Mouse (Mus musculus) stomach, embryonic 15.5 days (tissue): ENCODE results near the gene Gpr45. TPM values are rescaled to one million over a fixed set of nuclear protein-coding genes. Genes with fewer than 3 reads are reported as not detected.
"Not testable (repeated sequence)": the region's sequence is repeated elsewhere in the genome, so short reads cannot be mapped to it uniquely, and the experiment has no call there.

Source experiments
- ATAC-seq: fragments of 200-750 bp; cut with Nextera tagmentation; 2 replicates; pipeline ENCODE4 v1.8.0; 2017; ENCODE audit warnings: low read depth, moderate number of reproducible peaks, moderate TSS enrichment; ENCODE audit not compliant: insufficient read depth, low FRiP score
- H3K27ac ChIP-seq: fragments of 300-500 bp; sonication (generic); 2 replicates; pipeline ENCODE4 v1.5.1; 2015; ENCODE audit warnings: mild to moderate bottlenecking, inconsistent platforms
- H3K27me3 ChIP-seq: fragments of 300-500 bp; sonication (generic); replicated peaks from 2 replicates; pipeline ENCODE4 v1.6.1; 2015; ENCODE audit warnings: inconsistent platforms
- H3K36me3 ChIP-seq: fragments of 300-500 bp; sonication (generic); 2 replicates; pipeline ENCODE4 v1.6.1; 2015; ENCODE audit warnings: inconsistent platforms
- H3K4me1 ChIP-seq: fragments of 300-500 bp; sonication (generic); 2 replicates; pipeline ENCODE4 v1.6.1; 2015; ENCODE audit warnings: inconsistent platforms
- H3K4me2 ChIP-seq: fragments of 300-500 bp; sonication (generic); 2 replicates; pipeline ENCODE4 v1.6.1; 2015; ENCODE audit warnings: mild to moderate bottlenecking, inconsistent platforms
- H3K4me3 ChIP-seq: fragments of 300-500 bp; sonication (generic); replicated peaks from 2 replicates; pipeline ENCODE4 v1.5.1; 2015; ENCODE audit warnings: inconsistent platforms
- H3K9ac ChIP-seq: fragments of 300-500 bp; sonication (generic); 2 replicates; pipeline ENCODE4 v1.6.1; 2015; ENCODE audit warnings: inconsistent platforms
- H3K9me3 ChIP-seq: fragments of 300-500 bp; sonication (generic); 2 replicates; pipeline ENCODE4 v1.6.1; 2016; ENCODE audit warnings: inconsistent platforms
- WGBS: fragments of 180-500 bp; shearing (Covaris S2); methylation state at CpG from one replicate; pipeline ENCODE4 v1.1.7; 2015; 5-methylcytosine and 5-hydroxymethylcytosine counted together
- polyA plus RNA-seq: library from polyadenylated mRNA; unstranded; fragments of >200 nt; fragmentation: Nextera tagmentation; extraction: Ambion mirVana; gene quantifications from 2 replicates; pipeline ENCODE4 v1.2.1, GENCODE M21; 2015

The Gpr45 gene
- polyA plus RNA-seq, 1 experiment from 2014 or later: 5.0 TPM

- H3K36me3 ChIP-seq: no peaks in the 10 kb centered on the region
- no peaks in the 10 kb centered on the region for H3K9me3 ChIP-seq
- no peaks in the 10 kb centered on the region for H3K27me3 ChIP-seq
- no peak for ATAC-seq
- no peak overlapping the region for H3K27ac ChIP-seq
- WGBS: 45% methylated on average over 8 of the region's 8 CpGs
- no peak overlapping the region for H3K4me3 ChIP-seq
- H3K4me2 ChIP-seq: no peak overlapping the region
- H3K4me1 ChIP-seq: no peaks in the 10 kb centered on the region
- no peak overlapping the region for H3K9ac ChIP-seq
These were observed 30.6 kb downstream of the Gpr45 start for GRCm38 (mm10) chr1:42983082-42983771.

DNA sequence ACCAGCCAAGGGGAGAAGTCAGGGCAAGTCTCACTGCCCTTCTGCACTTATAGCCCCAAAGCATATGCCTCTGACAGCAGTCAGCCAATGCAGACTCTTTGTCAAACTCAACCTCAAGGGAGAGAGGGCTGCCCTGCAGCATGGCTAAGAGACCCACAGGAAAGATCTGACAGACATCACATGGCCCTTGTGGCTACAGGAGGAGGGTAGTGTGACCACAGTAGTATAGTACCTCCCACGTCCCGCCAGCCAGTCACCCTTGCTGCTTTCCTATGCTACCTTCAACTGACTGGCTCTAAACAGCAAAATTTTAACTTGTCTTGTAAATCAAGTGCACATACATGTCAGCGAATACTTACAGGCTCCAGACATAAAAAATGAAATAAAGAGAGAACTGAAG lies 31.4 kb downstream of the Gpr45 start:
- Histone ChIP-seq H3K4me3 (no peak overlapping the region), H3K27ac (no peak overlapping the region), H3K27me3 (no peaks in the 10 kb centered on the region), H3K9ac (no peak overlapping the region), H3K9me3 (no peaks in the 10 kb centered on the region), H3K36me3 (no peaks in the 10 kb centered on the region), H3K4me2 (no peak overlapping the region), H3K4me1 (no peaks in the 10 kb centered on the region)
- no peak for ATAC-seq
- WGBS: 84% methylated on average over 3 of the region's 3 CpGs

GRCm38 (mm10) chr1:42988996-42989395 lies 36.3 kb downstream of the Gpr45 start:
- Histone ChIP-seq H3K27ac (no peak overlapping the region), H3K36me3 (no peaks in the 10 kb centered on the region), H3K9me3 (no peaks in the 10 kb centered on the region), H3K9ac (no peak overlapping the region), H3K4me3 (no peak overlapping the region), H3K27me3 (no peaks in the 10 kb centered on the region), H3K4me2 (no peak overlapping the region), H3K4me1 (no peaks in the 10 kb centered on the region)
- 84% methylated on average over 2 of the region's 2 CpGs for WGBS
- ATAC-seq: no peak

- Histone ChIP-seq H3K36me3 (no peaks in the 10 kb centered on the region), H3K27me3 (no peaks in the 10 kb centered on the region), H3K27ac (no peak overlapping the region), H3K4me3 (no peak overlapping the region), H3K9ac (no peak overlapping the region), H3K4me2 (no peak overlapping the region), H3K4me1 (no peaks in the 10 kb centered on the region), H3K9me3 (no peaks in the 10 kb centered on the region)
- ATAC-seq: no peak
- 60% methylated on average over 13 of the region's 13 CpGs for WGBS
These were observed 53.4 kb downstream of the Gpr45 start for GRCm38 (mm10) chr1:43006051-43006514.

GRCm38 (mm10) chr1:43006524-43006923 lies 53.9 kb downstream of the Gpr45 start:
- Histone ChIP-seq H3K27ac (no peak overlapping the region), H3K36me3 (no peaks in the 10 kb centered on the region)
- no peak for ATAC-seq

DNA sequence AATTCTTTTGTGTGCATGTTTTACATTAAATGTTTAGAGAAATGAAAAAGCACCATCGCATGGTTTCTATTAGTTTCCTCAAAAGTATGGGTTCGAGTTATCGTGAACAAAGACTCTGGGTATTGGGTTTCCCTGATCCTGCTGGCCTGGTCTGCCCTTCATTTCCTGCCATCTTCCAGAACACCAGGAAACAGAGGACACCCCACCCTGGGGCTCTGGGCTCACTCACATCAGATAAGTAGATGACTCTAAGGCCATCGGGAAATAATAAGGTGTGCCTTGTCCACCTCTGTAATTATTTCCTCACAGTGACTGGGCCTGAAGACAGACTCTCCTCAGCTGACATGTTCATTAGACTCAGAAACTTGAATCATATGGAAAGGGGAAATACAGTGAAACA lies 57.8 kb downstream of the Gpr45 start:
- 91% methylated on average over 4 of the region's 4 CpGs for WGBS
- no peak for ATAC-seq
- no peak overlapping the region for H3K4me3 ChIP-seq

More at GRCm38 (mm10) chr1:43006524-43006923, 53.9 kb downstream of the Gpr45 start:
- WGBS: 70% methylated on average over 4 of the region's 4 CpGs
- no peak overlapping the region for H3K4me3 ChIP-seq
- no peak overlapping the region for H3K4me2 ChIP-seq
- H3K27me3 ChIP-seq: no peaks in the 10 kb centered on the region
- no peaks in the 10 kb centered on the region for H3K9me3 ChIP-seq
- H3K4me1 ChIP-seq: no peaks in the 10 kb centered on the region
- H3K9ac ChIP-seq: no peak overlapping the region

DNA sequence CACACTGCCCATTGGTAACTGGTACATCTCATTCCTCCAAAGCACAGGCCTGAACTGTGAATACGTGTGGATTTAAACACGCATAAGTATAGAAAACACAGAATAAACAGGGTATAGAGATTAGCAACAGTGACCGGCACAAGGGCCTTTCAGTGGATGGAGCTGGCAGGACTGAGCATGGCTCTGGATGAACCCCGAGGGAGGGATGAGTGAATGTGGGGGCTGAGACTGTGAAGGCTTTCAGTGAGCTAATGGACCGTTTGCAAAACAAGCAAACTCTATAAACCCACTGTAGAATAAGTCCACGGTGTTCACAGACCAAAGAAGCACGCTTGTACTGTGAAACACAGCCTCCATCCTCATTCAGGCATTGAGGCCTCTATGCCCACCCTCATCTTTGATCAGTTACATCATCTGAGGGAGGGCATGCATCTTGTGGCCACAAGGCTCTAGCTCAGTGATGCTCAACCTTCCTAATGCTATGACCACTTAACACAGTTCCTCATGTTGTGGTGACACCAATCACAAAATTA lies 62.5 kb downstream of the Gpr45 start:
- not testable (repeated sequence) for H3K4me1 ChIP-seq, H3K9ac ChIP-seq, H3K9me3 ChIP-seq, H3K4me3 ChIP-seq, H3K27ac ChIP-seq, ATAC-seq, H3K27me3 ChIP-seq, H3K36me3 ChIP-seq, H3K4me2 ChIP-seq
- 80% methylated on average over 7 of the region's 7 CpGs for WGBS

More for the DNA sequence above, 57.8 kb downstream of the Gpr45 start:
- Histone ChIP-seq H3K9ac (no peak overlapping the region), H3K4me2 (no peak overlapping the region), H3K9me3 (no peaks in the 10 kb centered on the region), H3K4me1 (no peaks in the 10 kb centered on the region), H3K27ac (no peak overlapping the region), H3K27me3 (no peaks in the 10 kb centered on the region), H3K36me3 (no peaks in the 10 kb centered on the region)

GRCm38 (mm10) chr1:43036014-43036413 lies 83.3 kb downstream of the Gpr45 start:
- H3K9me3 ChIP-seq: no peaks in the 10 kb centered on the region
- no peak overlapping the region for H3K27ac ChIP-seq
- H3K4me2 ChIP-seq: no peak overlapping the region
- no peak overlapping the region for H3K4me3 ChIP-seq
- 86% methylated on average over 7 of the region's 7 CpGs for WGBS
- H3K27me3 ChIP-seq: no peaks in the 10 kb centered on the region
- no peaks in the 10 kb centered on the region for H3K4me1 ChIP-seq
- no peaks in the 10 kb centered on the region for H3K36me3 ChIP-seq
- H3K9ac ChIP-seq: no peak overlapping the region
- ATAC-seq: no peak

- Histone ChIP-seq H3K4me1 (no peaks in the 10 kb centered on the region), H3K9me3 (no peaks in the 10 kb centered on the region), H3K4me3 (no peak overlapping the region), H3K27ac (no peak overlapping the region), H3K9ac (no peak overlapping the region), H3K27me3 (no peaks in the 10 kb centered on the region), H3K4me2 (no peak overlapping the region), H3K36me3 (no peaks in the 10 kb centered on the region)
- no peak for ATAC-seq
- 40% methylated on average over 6 of the region's 6 CpGs for WGBS
These were observed 89.6 kb downstream of the Gpr45 start for GRCm38 (mm10) chr1:43042271-43042670.

- H3K36me3 ChIP-seq: no peaks in the 10 kb centered on the region
- no peaks in the 10 kb centered on the region for H3K4me1 ChIP-seq
- no peak overlapping the region for H3K4me3 ChIP-seq
- no peaks in the 10 kb centered on the region for H3K27me3 ChIP-seq
- WGBS: 76% methylated on average over 14 of the region's 14 CpGs
- H3K27ac ChIP-seq: no peak overlapping the region
- no peak overlapping the region for H3K9ac ChIP-seq
- H3K9me3 ChIP-seq: no peaks in the 10 kb centered on the region
- H3K4me2 ChIP-seq: no peak overlapping the region
- no peak for ATAC-seq
These were observed 92.7 kb downstream of the Gpr45 start for GRCm38 (mm10) chr1:43045204-43045982.

GRCm38 (mm10) chr1:43046990-43047389 lies 94.3 kb downstream of the Gpr45 start:
- Histone ChIP-seq H3K4me3 (no peak overlapping the region), H3K36me3 (peaks cover 4% of the 10 kb centered on the region), H3K9me3 (no peaks in the 10 kb centered on the region), H3K27me3 (no peaks in the 10 kb centered on the region), H3K9ac (no peak overlapping the region), H3K4me1 (no peaks in the 10 kb centered on the region), H3K4me2 (no peak overlapping the region), H3K27ac (no peak overlapping the region)
- ATAC-seq: no peak
- WGBS: 66% methylated on average over 2 of the region's 2 CpGs

DNA sequence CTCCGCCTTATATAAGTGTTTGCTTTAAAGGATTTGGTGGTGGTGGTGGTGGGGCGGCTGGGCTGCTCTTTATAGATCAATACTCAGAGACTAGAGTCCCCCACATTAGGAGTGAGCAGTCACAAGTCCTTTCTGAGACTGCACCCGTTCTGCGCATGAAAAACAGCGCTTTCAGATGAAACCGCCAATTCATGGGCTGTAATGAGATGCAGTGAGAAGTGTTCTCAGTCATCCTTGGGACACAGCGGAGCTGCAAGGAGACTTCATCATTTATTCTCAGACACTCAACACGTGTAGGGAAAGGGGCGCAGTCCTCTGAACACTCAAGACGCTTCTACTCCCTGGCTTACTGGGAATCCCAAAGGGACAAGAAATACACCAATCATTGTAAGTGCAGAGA lies 95.1 kb downstream of the Gpr45 start:
- Histone ChIP-seq H3K27ac (no peak overlapping the region), H3K9me3 (no peaks in the 10 kb centered on the region), H3K36me3 (peaks cover 4% of the 10 kb centered on the region), H3K4me1 (no peaks in the 10 kb centered on the region), H3K9ac (no peak overlapping the region), H3K27me3 (no peaks in the 10 kb centered on the region), H3K4me3 (no peak overlapping the region), H3K4me2 (no peak overlapping the region)
- WGBS: 84% methylated on average over 10 of the region's 10 CpGs
- ATAC-seq: no peak
